Mouse (Mus musculus): ENCODE data around the gene S1pr4.

The S1pr4 gene

DNA sequence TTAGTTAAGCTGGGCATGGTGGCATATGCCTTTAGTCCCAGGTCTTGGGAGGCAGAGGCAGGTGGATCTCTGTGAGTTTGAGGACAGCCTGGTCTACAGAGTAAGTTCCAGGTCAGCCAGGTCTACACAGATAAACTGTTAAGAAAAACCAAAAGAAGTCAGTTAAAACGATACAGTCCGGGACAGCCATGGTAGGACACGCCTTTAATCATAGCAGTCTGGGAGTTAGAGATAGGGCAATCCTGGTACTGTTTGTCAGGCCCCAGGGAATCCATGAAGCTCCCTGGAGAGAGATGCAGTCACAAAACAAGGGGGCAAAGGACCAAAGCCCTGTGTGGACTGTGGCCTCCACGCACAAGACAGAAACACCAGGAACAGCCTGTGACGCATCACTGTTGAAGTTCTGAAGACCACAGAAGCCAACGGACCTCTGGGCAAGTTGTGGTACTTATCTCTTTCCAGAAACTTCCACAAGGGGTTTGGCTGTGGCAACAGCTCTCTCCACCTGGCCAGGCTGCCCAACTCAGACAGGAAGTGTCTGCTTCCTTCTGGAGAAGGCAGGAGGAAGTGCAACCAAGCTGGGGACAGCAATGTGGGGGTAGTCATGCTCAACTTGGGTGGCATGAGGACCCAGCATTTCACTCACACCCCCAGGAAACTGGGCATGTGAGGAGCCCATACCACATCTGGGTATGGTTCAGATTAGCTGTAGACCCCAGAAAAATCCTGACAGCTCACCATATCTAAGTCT, 19.5 kb upstream of the S1pr4 start:
- no peak for DNase-seq (ENCODE audit: low spot score)

- DNase-seq (ENCODE audit: low spot score), result peak; percentile 56
Observed at GRCm38 (mm10) chr10:81518546-81518945, 18.6 kb upstream of the S1pr4 start.

DNA sequence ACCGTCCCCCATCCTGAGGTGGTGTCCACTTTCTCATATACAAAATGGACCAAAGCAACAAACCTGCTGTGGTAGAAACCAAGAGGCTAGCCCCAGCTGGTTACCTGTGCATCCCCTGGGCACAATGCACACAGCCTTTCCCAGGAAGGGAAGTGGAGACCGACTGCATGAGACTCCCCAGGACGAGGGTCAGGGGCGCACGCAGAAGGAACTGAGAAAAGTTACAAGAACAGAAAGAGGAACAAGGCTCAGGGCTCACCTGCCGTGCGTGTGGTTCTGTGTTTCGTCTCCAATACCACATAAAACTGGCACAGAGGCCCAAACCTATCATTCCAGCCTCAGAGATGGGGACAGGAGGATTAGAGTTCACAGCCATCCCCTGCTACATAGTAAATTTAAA, 17.3 kb upstream of the S1pr4 start:
- DNase-seq (ENCODE audit: low spot score), result no peak

DNA sequence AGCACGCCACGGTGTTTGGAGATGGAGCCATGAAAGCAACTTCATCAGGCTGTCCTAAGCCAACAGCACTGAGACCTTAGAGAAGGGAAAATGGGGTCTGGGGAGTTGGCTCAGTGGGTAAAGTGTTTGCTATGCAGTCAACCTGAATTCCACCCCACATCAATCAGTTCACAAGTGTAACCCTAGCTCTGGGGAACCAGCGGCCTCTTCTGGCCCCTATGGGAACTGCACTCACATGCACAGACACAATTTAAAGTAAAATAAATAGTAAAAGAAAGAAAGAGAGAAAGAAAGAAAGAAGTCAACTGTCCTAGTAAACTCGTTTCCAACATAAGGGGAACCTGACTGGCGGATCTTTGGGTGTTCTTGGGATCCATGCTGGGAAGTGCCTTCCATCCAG, 13.9 kb upstream of the S1pr4 start:
- DNase-seq (ENCODE audit: low spot score), result no peak

DNA sequence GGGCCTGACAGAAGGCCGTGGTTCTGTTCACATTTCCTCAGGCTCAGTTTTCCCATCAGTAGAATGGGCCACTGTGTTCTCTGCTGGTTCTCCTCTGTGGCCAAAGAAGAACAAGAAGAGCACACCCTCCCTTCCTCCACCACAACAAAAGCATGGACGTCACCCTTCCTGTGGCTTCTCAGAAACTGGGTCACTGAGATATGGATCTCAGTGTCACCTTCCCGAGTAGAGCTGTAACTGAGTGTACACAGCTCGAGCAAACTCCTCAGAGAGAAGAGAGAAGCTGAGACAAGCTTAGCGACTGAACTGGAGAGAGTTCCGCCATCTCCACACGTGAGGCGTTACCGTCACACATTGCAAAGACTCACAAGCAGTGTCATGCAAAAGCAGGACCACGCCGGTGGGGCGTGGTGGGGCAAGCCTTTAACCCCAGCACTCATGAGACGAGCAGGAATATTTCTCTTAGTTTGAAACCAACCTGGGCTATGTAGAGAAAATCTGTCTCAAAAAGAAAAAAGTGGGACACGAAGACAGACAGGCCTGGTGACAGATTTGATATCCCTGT, 10.4 kb upstream of the S1pr4 start:
- no peak for DNase-seq (ENCODE audit: low spot score)

DNA sequence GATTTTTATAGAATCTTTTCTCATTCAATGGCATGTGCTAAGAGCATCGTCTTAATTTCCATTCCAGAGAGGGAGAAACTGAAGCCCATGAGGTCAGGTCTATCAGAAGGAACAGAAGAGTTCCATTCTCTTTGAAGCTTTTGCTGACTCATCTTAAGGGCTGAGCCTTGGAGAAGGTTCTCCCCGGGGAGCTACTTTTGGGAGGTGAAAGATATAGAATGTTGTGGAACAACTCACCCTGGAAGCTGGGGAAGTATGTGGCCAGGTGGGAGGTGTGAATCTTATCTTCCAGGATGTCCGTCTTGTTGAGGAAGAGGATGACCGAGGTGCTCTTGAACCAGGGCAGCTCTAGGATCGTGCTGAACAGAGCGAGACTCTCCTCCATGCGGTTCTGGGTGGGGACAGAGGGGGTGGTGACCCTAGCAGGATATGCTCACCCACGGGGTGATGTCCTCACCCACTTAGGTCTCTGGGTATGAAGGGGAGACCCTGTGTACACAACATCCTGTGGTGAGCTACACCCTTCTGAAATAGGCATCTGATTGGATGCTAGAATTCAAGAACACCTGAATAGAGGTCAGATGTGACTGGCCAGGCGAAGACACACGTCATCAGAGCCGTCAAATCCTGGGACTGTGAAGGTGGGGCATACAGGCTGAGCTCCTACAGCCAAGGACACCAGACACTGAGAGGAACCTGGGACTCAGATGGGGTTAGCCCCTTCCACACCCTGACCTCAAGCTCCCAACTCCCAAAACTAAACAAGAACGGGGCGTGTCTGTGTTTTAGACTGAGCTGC, 8.0 kb upstream of the S1pr4 start:
- DNase-seq (ENCODE audit: low spot score), result no peak

DNA sequence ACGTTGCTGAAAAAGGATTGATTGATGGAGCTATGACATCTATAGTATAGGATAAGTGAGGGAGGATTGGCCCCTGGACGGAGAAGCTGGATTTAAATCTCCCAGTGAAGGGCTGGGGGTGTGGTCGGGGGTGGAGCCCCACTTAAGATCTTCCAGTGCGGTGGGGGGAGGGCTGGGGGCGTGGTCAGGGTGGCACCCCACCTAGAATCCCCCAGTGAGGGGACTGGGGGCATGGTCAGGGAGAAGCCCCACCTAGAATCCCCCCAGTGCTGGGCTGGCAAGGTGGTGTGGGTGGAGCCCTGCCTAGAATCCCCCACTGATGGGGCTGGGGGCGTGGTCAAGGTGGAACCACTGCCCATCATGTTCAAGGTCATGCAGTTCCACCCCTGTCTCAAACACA, 7.2 kb upstream of the S1pr4 start:
- no peak for DNase-seq (ENCODE audit: low spot score)

GRCm38 (mm10) chr10:81505016-81505664, 5.2 kb upstream of the S1pr4 start:
- DNase-seq (ENCODE audit: low spot score), result no peak

DNA sequence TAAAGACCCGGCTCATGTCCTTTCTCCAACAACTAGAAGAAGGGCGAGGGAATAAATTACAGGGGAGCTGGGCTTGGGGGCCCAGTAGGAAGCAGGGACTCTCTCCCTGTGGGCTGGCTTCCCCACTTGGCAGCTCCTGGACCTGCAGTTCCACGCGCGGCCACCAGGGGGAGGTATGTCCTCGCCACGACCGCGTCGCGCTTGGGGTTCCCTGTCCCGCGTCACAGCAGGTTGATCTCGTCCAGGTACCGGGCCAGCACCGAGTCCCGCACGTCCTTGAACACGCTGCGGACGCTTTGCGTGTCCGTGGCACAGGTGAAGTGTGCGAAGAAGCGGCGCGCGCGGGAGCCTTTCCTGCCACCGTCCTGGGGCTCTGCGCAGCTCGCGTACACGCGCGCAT, 2.7 kb upstream of the S1pr4 start:
- peak; percentile 93 for DNase-seq (ENCODE audit: low spot score)

DNA sequence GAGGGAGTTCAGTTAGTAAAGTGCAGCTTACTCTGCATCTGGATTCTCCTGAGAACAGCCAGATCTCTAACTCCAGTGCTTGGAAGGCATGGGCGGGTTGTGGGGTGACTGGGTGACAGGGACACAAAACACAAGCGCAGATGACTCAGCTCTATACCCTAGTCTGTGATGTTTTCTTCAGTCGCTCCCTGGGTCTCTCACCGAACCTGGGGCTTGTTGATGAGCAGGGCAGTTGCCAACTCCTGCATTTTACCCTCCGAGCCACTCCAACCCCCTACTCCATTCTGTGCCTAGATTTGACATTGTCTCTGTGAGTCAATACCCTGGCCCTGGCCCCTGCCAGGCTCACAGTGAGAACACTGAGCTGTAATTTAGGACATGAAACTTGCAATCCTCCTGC, 1.9 kb upstream of the S1pr4 start:
- DNase-seq (ENCODE audit: low spot score), result no peak

- DNase-seq (ENCODE audit: low spot score), result no peak
Observed at GRCm38 (mm10) chr10:81499250-81499901, 556 bp downstream of the S1pr4 start.

- no peak for DNase-seq (ENCODE audit: low spot score)
Observed at GRCm38 (mm10) chr10:81498316-81499249, 1.3 kb downstream of the S1pr4 start.

DNA sequence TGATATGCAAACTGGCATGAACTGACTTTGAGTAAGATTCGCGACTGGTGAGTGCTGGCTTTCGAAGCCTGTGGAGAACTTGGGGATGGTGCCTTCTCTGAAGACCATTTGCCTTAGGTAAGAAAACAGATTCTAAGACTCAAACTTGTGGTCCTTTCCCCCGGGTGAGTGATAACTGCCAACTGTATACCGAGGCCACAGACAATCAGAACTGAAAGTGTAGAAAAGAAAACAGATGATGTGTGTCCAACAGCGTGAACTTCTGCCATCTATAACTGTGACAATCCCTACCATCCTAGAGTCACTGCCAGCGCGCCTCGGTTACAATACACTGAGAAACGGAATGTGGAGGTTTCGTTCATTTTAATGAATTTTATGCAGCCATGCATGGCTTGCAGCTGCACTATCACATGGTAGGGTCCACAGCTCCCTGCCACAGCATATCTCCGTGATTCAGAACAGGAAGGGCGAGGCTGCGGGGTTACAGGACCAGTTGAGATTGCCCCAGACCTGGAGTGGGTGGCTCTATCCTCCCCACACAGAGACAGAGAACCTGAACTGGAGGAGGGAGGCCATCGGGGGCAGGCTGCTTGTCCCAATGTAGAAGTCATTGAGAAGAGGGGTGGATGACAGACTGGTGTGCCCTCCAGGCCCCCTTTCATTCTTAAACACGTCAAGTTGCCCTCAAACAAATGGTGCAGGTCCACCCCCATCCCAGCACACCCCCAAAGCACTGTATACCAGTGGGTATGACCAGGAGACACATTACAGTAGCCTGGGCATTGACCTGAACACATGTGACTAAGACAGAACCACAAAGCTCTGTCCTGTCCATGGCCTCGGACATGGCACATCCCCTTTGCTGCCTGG, 2.3 kb downstream of the S1pr4 start:
- no peak for DNase-seq (ENCODE audit: low spot score)

DNA sequence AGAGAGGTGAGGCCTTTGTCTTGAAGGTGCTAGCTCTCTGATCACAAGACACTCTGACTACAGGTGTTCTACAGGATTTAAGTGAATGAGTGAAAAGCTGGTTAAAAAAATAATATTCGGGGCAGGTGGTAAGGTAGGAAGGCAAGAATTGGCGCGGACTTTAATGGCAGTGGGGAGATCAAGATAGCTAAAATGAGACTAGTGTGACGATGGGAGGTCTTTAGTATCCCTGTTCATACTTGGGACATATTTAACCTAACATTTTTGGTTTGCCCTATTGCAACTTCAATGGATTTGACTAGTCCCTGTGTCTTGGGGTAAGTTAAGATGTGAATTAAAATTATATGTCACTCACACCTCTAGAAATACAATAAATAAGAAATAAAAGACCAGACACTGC, 3.0 kb downstream of the S1pr4 start:
- no peak for DNase-seq (ENCODE audit: low spot score)

DNA sequence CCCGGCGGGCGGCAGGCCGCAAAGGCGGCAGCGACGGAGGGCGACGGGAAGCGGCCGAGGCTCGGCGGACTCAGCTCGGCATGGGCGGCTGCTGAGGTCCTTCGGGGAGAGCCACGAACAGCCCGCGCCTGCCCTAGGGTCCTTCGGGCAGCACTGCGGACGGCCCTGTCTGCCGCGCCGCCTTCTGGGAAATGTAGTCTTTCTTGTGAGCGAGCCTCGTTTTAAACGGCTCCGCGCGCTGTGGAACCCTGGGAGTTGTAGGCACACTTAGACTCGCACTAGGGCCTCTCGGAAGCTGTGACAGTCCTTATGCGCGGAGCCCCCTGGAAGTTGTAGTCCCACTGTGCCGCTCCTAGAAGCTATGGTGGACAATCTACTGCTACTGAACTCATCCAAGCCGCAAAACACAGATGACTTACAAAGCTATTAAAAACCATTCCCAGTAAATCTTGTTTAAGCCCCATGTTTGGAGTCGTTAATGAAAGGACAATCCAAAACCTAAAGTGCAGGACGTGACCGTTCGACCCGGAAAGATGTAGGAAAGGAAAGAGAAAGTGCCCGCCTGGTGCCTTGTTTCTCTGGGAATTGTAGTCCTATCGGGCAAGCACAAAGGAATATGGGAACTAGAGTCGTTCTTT, 3.5 kb downstream of the S1pr4 start, which contains the start of gene Ncln:
Gene Ncln, minus strand, starts transcription at position 129 of the 638 bp plus-strand sequence.
- DNase-seq (ENCODE audit: low spot score), result peak; percentile 96

GRCm38 (mm10) chr10:81495616-81496263, 4.2 kb downstream of the S1pr4 start:
- no peak for DNase-seq (ENCODE audit: low spot score)

GRCm38 (mm10) chr10:81495151-81495550, 4.8 kb downstream of the S1pr4 start:
- DNase-seq (ENCODE audit: low spot score), result no peak

- no peak for DNase-seq (ENCODE audit: low spot score)
Observed at GRCm38 (mm10) chr10:81494260-81495041, 5.5 kb downstream of the S1pr4 start.
